Mouse (Mus musculus) thymus, postnatal 25 days (tissue): ENCODE results near the gene Swi5.

ENCODE experiments used
- DNase-seq: peaks from one replicate; pipeline ENCODE4 v3.0.0; 2022

Gene Swi5

GRCm38 (mm10) chr2:32259657-32260417 is 28.0 kb downstream of the Swi5 start, which contains the start of gene Uck1:
Gene Uck1, minus strand, starts transcription at chr2:32260159.
- peak; percentile 90 for DNase-seq

- no peak for DNase-seq
Observed at GRCm38 (mm10) chr2:32258887-32259533, 28.9 kb downstream of the Swi5 start.

GRCm38 (mm10) chr2:32256273-32256672 is 31.6 kb downstream of the Swi5 start:
- DNase-seq = no peak

GRCm38 (mm10) chr2:32254563-32254962 is 33.3 kb downstream of the Swi5 start:
- DNase-seq = no peak

GRCm38 (mm10) chr2:32253352-32253751 is 34.5 kb downstream of the Swi5 start:
- DNase-seq = no peak

- no peak for DNase-seq
Observed at GRCm38 (mm10) chr2:32252658-32253057, 35.2 kb downstream of the Swi5 start.

GRCm38 (mm10) chr2:32251791-32252527 is 35.9 kb downstream of the Swi5 start:
- no peak for DNase-seq

- DNase-seq = no peak
Observed at GRCm38 (mm10) chr2:32248377-32249361, 39.2 kb downstream of the Swi5 start.

GRCm38 (mm10) chr2:32246741-32247140 is 41.1 kb downstream of the Swi5 start:
- no peak for DNase-seq

GRCm38 (mm10) chr2:32242986-32243385 is 44.9 kb downstream of the Swi5 start:
- DNase-seq = no peak

- no peak for DNase-seq
Observed at GRCm38 (mm10) chr2:32240591-32240990, 47.3 kb downstream of the Swi5 start.

- DNase-seq = no peak
Observed at GRCm38 (mm10) chr2:32238708-32239435, 49.0 kb downstream of the Swi5 start.

- DNase-seq = no peak
Observed at GRCm38 (mm10) chr2:32237571-32237970, 50.3 kb downstream of the Swi5 start.

GRCm38 (mm10) chr2:32236760-32237487 is 51.0 kb downstream of the Swi5 start:
- peak; percentile 41 for DNase-seq

GRCm38 (mm10) chr2:32235886-32236759 is 51.8 kb downstream of the Swi5 start, which contains the start of gene Pomt1:
Gene Pomt1, plus strand, starts transcription at chr2:32236590.
- peak; percentile 89 for DNase-seq

GRCm38 (mm10) chr2:32235433-32235832 is 52.4 kb downstream of the Swi5 start:
- DNase-seq = no peak
